Mouse (Mus musculus): Measurements from ENCODE around the gene Fbxl16. TPM values are rescaled to one million over a fixed set of nuclear protein-coding genes. Genes with fewer than 3 reads are reported as not detected.

Gene Fbxl16
- 1.5 and 2.2 TPM in 2 replicates for polyA plus RNA-seq (2015; fragmentation: Nextera tagmentation; extraction: Ambion mirVana)

GRCm38 (mm10) chr17:25808789-25809605, at the start of gene Fbxl16:
Gene Fbxl16, plus strand, starts transcription at chr17:25809085.
- peak within 1 kb of the TSS; percentile 48 for H3K9ac ChIP-seq
- H3K27me3 ChIP-seq = peaks cover 72% of the 10 kb centered on the region
- peak within 1 kb of the TSS; percentile 73 for H3K4me3 ChIP-seq (replicated peaks)
- peak; percentile 69 for ATAC-seq (replicated peaks; ENCODE audit: low FRiP score)
- H3K9me3 ChIP-seq (replicated peaks) = no peaks in the 10 kb centered on the region
- H3K36me3 ChIP-seq = no peaks in the 10 kb centered on the region
- no peak within 1 kb of the TSS for H3K27ac ChIP-seq
- under 1% methylated on average over 95 of the region's 100 CpGs for WGBS
- H3K4me2 ChIP-seq = peak within 1 kb of the TSS; percentile 99
- peaks cover 24% of the 10 kb centered on the region for H3K4me1 ChIP-seq

- no peaks in the 10 kb centered on the region for H3K27me3 ChIP-seq
- no peak overlapping the region for H3K9ac ChIP-seq
- H3K27ac ChIP-seq = no peak overlapping the region
- ATAC-seq (replicated peaks; ENCODE audit: low FRiP score) = no peak
- no peak overlapping the region for H3K4me2 ChIP-seq
- no peak overlapping the region for H3K4me3 ChIP-seq (replicated peaks)
- H3K36me3 ChIP-seq = no peaks in the 10 kb centered on the region
- H3K4me1 ChIP-seq = peaks cover 17% of the 10 kb centered on the region; the same call in 1 of the 2 replicates
- no peaks in the 10 kb centered on the region for H3K9me3 ChIP-seq (replicated peaks)
- WGBS = 76% methylated on average over 8 of the region's 8 CpGs
Observed at GRCm38 (mm10) chr17:25760148-25760547, 48.7 kb upstream of the Fbxl16 start.

GRCm38 (mm10) chr17:25761561-25761970, 47.3 kb upstream of the Fbxl16 start:
- H3K9ac ChIP-seq = no peak overlapping the region
- WGBS = 67% methylated on average over 4 of the region's 4 CpGs

GRCm38 (mm10) chr17:25762591-25762990, 46.3 kb upstream of the Fbxl16 start:
- 33% methylated on average over 3 of the region's 3 CpGs for WGBS
- ATAC-seq (replicated peaks; ENCODE audit: low FRiP score) = no peak

More at GRCm38 (mm10) chr17:25761561-25761970, 47.3 kb upstream of the Fbxl16 start:
- H3K27me3 ChIP-seq = peaks cover 5% of the 10 kb centered on the region; the same call in 1 of the 2 replicates
- H3K36me3 ChIP-seq = no peaks in the 10 kb centered on the region
- ATAC-seq (replicated peaks; ENCODE audit: low FRiP score) = no peak
- H3K4me2 ChIP-seq = no peak overlapping the region
- H3K9me3 ChIP-seq (replicated peaks) = no peaks in the 10 kb centered on the region
- no peak overlapping the region for H3K4me3 ChIP-seq (replicated peaks)
- peaks cover 4% of the 10 kb centered on the region; the same call in 1 of the 2 replicates for H3K4me1 ChIP-seq
- no peak overlapping the region for H3K27ac ChIP-seq

GRCm38 (mm10) chr17:25765886-25766285, 43.0 kb upstream of the Fbxl16 start:
- no peak overlapping the region for H3K4me3 ChIP-seq (replicated peaks)
- H3K27me3 ChIP-seq = peaks cover 11% of the 10 kb centered on the region; the same call in 1 of the 2 replicates
- H3K36me3 ChIP-seq = no peaks in the 10 kb centered on the region
- H3K9me3 ChIP-seq (replicated peaks) = no peaks in the 10 kb centered on the region
- H3K4me1 ChIP-seq = no peaks in the 10 kb centered on the region
- no peak overlapping the region for H3K27ac ChIP-seq
- 55% methylated on average over 5 of the region's 5 CpGs for WGBS
- no peak for ATAC-seq (replicated peaks; ENCODE audit: low FRiP score)
- H3K9ac ChIP-seq = no peak overlapping the region
- H3K4me2 ChIP-seq = no peak overlapping the region

More at GRCm38 (mm10) chr17:25762591-25762990, 46.3 kb upstream of the Fbxl16 start:
- Histone ChIP-seq H3K27me3 (peaks cover 7% of the 10 kb centered on the region; the same call in 1 of the 2 replicates), H3K4me1 (no peaks in the 10 kb centered on the region), H3K9me3 (replicated peaks) (no peaks in the 10 kb centered on the region), H3K4me2 (no peak overlapping the region), H3K9ac (no peak overlapping the region), H3K4me3 (replicated peaks) (no peak overlapping the region), H3K36me3 (no peaks in the 10 kb centered on the region), H3K27ac (no peak overlapping the region)

- peaks cover 11% of the 10 kb centered on the region; the same call in 1 of the 2 replicates for H3K27me3 ChIP-seq
- H3K9me3 ChIP-seq (replicated peaks) = no peaks in the 10 kb centered on the region
- WGBS = 62% methylated on average over 9 of the region's 9 CpGs
- ATAC-seq (replicated peaks; ENCODE audit: low FRiP score) = no peak
- H3K4me1 ChIP-seq = peaks cover 4% of the 10 kb centered on the region
- no peak overlapping the region for H3K9ac ChIP-seq
- no peak overlapping the region for H3K4me3 ChIP-seq (replicated peaks)
- H3K36me3 ChIP-seq = no peaks in the 10 kb centered on the region
- no peak overlapping the region for H3K27ac ChIP-seq
- H3K4me2 ChIP-seq = no peak overlapping the region
Observed at GRCm38 (mm10) chr17:25769331-25769730, 39.6 kb upstream of the Fbxl16 start.

GRCm38 (mm10) chr17:25773549-25774120, 35.2 kb upstream of the Fbxl16 start, which contains the start of gene Narfl:
Gene Narfl, plus strand, starts transcription at chr17:25773776.
- Histone ChIP-seq H3K27ac (no peak within 1 kb of the TSS), H3K4me1 (peaks cover 15% of the 10 kb centered on the region), H3K9ac (peak within 1 kb of the TSS; percentile 81), H3K36me3 (peaks cover 16% of the 10 kb centered on the region), H3K4me3 (replicated peaks) (peak within 1 kb of the TSS; percentile 87), H3K9me3 (replicated peaks) (no peaks in the 10 kb centered on the region), H3K27me3 (no peaks in the 10 kb centered on the region), H3K4me2 (peak within 1 kb of the TSS; percentile 80)
- peak; percentile 85 for ATAC-seq (replicated peaks; ENCODE audit: low FRiP score)
- WGBS = under 1% methylated on average over 37 of the region's 37 CpGs

- 0 out of 2 replicates have a peak overlapping the region, but pooled peaks have one; percentile 4 for H3K4me2 ChIP-seq
- H3K9me3 ChIP-seq (replicated peaks) = no peaks in the 10 kb centered on the region
- ATAC-seq (replicated peaks; ENCODE audit: low FRiP score) = no peak
- H3K27ac ChIP-seq = no peak overlapping the region
- 78% methylated on average over 10 of the region's 10 CpGs for WGBS
- no peak overlapping the region for H3K9ac ChIP-seq
- H3K4me3 ChIP-seq (replicated peaks) = 0 out of 2 replicates have a peak overlapping the region, but pooled peaks have one; percentile 4
- peaks cover 15% of the 10 kb centered on the region for H3K4me1 ChIP-seq
- peaks cover 32% of the 10 kb centered on the region for H3K36me3 ChIP-seq
- H3K27me3 ChIP-seq = no peaks in the 10 kb centered on the region
Observed at GRCm38 (mm10) chr17:25775318-25776062, 33.4 kb upstream of the Fbxl16 start.

- no peak overlapping the region for H3K27ac ChIP-seq
- H3K4me2 ChIP-seq = no peak overlapping the region
- H3K9me3 ChIP-seq (replicated peaks) = no peaks in the 10 kb centered on the region
- peaks cover 15% of the 10 kb centered on the region for H3K4me1 ChIP-seq
- no peaks in the 10 kb centered on the region for H3K27me3 ChIP-seq
- peaks cover 57% of the 10 kb centered on the region for H3K36me3 ChIP-seq
- ATAC-seq (replicated peaks; ENCODE audit: low FRiP score) = no peak
- H3K4me3 ChIP-seq (replicated peaks) = no peak overlapping the region
- 96% methylated on average over 5 of the region's 5 CpGs for WGBS
- H3K9ac ChIP-seq = no peak overlapping the region
Observed at GRCm38 (mm10) chr17:25777948-25778347, 30.9 kb upstream of the Fbxl16 start.

- peaks cover 19% of the 10 kb centered on the region for H3K4me1 ChIP-seq
- H3K27me3 ChIP-seq = no peaks in the 10 kb centered on the region
- WGBS = 78% methylated on average over 6 of the region's 6 CpGs
- no peak for ATAC-seq (replicated peaks; ENCODE audit: low FRiP score)
- H3K4me2 ChIP-seq = no peak overlapping the region
- no peak overlapping the region for H3K9ac ChIP-seq
- H3K36me3 ChIP-seq = peaks cover 67% of the 10 kb centered on the region
- no peak overlapping the region for H3K27ac ChIP-seq
- H3K9me3 ChIP-seq (replicated peaks) = no peaks in the 10 kb centered on the region
- no peak overlapping the region for H3K4me3 ChIP-seq (replicated peaks)
Observed at GRCm38 (mm10) chr17:25781339-25781738, 27.5 kb upstream of the Fbxl16 start.

GRCm38 (mm10) chr17:25783086-25783485, 25.8 kb upstream of the Fbxl16 start:
- H3K9ac ChIP-seq = no peak overlapping the region
- H3K4me1 ChIP-seq = peaks cover 20% of the 10 kb centered on the region
- peaks cover 68% of the 10 kb centered on the region for H3K36me3 ChIP-seq
- H3K4me2 ChIP-seq = no peak overlapping the region
- no peak overlapping the region for H3K27ac ChIP-seq
- no peaks in the 10 kb centered on the region for H3K9me3 ChIP-seq (replicated peaks)
- ATAC-seq (replicated peaks; ENCODE audit: low FRiP score) = no peak
- H3K4me3 ChIP-seq (replicated peaks) = no peak overlapping the region
- 84% methylated on average over 7 of the region's 7 CpGs for WGBS
- H3K27me3 ChIP-seq = no peaks in the 10 kb centered on the region

Measured in kidney, embryonic 15.5 days (tissue).